Comparison of ENCODE assay signal across 14 mouse cellular contexts in the genomic region with DNA sequence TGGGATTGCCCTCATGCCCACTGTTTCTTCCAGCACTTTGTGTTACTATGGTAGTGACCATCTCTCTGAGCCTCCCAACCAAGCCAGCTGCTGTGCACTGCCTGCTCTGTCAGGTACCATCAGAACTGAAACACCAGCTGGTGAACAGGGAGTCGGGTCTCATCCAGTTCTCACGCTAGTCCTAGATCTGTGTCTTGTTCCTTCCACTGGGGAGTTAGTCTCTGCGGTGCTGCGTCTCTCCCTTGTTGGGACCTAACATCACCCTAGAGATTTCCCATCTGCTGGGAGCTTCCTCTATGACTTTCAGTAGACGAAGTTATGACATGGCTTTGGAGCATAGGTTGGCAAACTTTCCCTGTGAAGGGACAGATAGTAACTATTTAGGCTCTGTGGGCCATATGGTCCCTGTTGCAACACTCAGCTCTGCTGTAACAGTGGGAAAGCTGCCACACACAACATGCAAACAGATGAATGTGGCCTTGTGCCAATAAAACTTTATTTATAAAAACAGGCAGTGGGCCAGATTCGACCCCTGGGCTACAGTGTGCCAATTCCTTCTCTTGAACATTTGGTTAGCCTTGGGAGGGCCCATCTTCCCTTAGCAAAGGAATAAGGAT.
DNase-seq lines count a peak whose midpoint lies in the region; ATAC-seq lines count a peak whose summit lies in the region.
"Had no signal": no experiment of that assay in that cellular context is flagged by ENCODE, and none has a peak within 500 bp of the region (broad histone marks: within the 10 kb centered on the region; RNA-seq: fewer than 3 reads in every experiment).

No protein-coding gene starts in this region.

- H3K36me3 ChIP-seq in forebrain, embryonic 10.5 days (replicated peaks), result no peaks in the 10 kb centered on the region
- H3K36me3 ChIP-seq in forebrain, embryonic 12.5 days (replicated peaks), result no peaks in the 10 kb centered on the region
- H3K36me3 ChIP-seq in limb, embryonic 11.5 days (ENCODE audit: control insufficient read depth, insufficient read depth, low read length), result no peaks in the 10 kb centered on the region
- no peaks in the 10 kb centered on the region for H3K36me3 ChIP-seq in limb, embryonic 10.5 days
- H3K36me3 ChIP-seq: limb, embryonic 13.5 days had no signal

- H3K4me3 ChIP-seq in forebrain, embryonic 10.5 days, result no peak overlapping the region
- H3K4me3 ChIP-seq in forebrain, embryonic 12.5 days (replicated peaks), result no peak overlapping the region
- no peak overlapping the region for H3K4me3 ChIP-seq in limb, embryonic 11.5 days (ENCODE audit: low read depth, low read length)
- H3K4me3 ChIP-seq in limb, embryonic 10.5 days, result no peak overlapping the region
- H3K4me3 ChIP-seq: limb, embryonic 13.5 days had no signal

- no peaks in the 10 kb centered on the region for H3K27me3 ChIP-seq in forebrain, embryonic 10.5 days (ENCODE audit: poor library complexity, severe bottlenecking)
- H3K27me3 ChIP-seq in forebrain, embryonic 12.5 days, result peaks cover 16% of the 10 kb centered on the region; the same call in 1 of the 2 replicates
- H3K27me3 ChIP-seq in limb, embryonic 11.5 days (ENCODE audit: control insufficient read depth, insufficient read depth, low read length), result no peaks in the 10 kb centered on the region
- H3K27me3 ChIP-seq in limb, embryonic 10.5 days (ENCODE audit: low read depth, poor library complexity, severe bottlenecking), result no peaks in the 10 kb centered on the region
- H3K27me3 ChIP-seq: limb, embryonic 13.5 days had no signal

- no peak overlapping the region for H3K9ac ChIP-seq in forebrain, embryonic 12.5 days
- H3K9ac ChIP-seq in limb, embryonic 11.5 days (ENCODE audit: low read length), result no peak overlapping the region
- H3K9ac ChIP-seq: limb, embryonic 13.5 days had no signal

- H3K4me2 ChIP-seq in forebrain, embryonic 12.5 days, result no peak overlapping the region
- H3K4me2 ChIP-seq in limb, embryonic 11.5 days (ENCODE audit: low read depth, severe bottlenecking), result no peak overlapping the region
- H3K4me2 ChIP-seq: limb, embryonic 13.5 days had no signal

- 90% methylated on average over 6 of the region's 6 CpGs for WGBS in forebrain, embryonic 10.5 days
- WGBS in forebrain, embryonic 12.5 days, result 92% methylated on average over 6 of the region's 6 CpGs
- WGBS in limb, embryonic 11.5 days, result 88% methylated on average over 6 of the region's 6 CpGs
- 90% methylated on average over 6 of the region's 6 CpGs for WGBS in limb, embryonic 10.5 days

- ATAC-seq in forebrain, embryonic 12.5 days (ENCODE audit: low FRiP score), result no peak
- no peak for ATAC-seq in limb, embryonic 11.5 days (ENCODE audit: insufficient number of reproducible peaks, low FRiP score, low TSS enrichment, low read depth)

- DNase-seq in forebrain, embryonic 10.5 days (ENCODE audit: extremely low spot score, low spot score), result peak; percentile 6
- DNase-seq in limb, embryonic 11.5 days (ENCODE audit: low spot score), result peak; percentile 15
- no peak for DNase-seq in limb, embryonic 10.5 days (ENCODE audit: low spot score)
- peak; percentile 67 for DNase-seq in fat pad, adult 2 months (ENCODE audit: extremely low read depth, low read depth, low spot score)
- peak; percentile 35 to 48 for DNase-seq in layer of hippocampus, postnatal 14 days (ENCODE audit: low spot score in 2 of 2)
- no peak for DNase-seq in thymus, postnatal 0 days (ENCODE audit: low spot score)
- DNase-seq in embryo, embryonic 11 days, result no peak
- DNase-seq: adrenal gland, postnatal 25 days; cerebellum, adult 11 months; gastrocnemius, postnatal 25 days; kidney, adult 18-20 months; right cerebral cortex, postnatal 25 days had no signal

- H3K9me3 ChIP-seq in forebrain, embryonic 10.5 days, result no peaks in the 10 kb centered on the region
- no peaks in the 10 kb centered on the region for H3K9me3 ChIP-seq in forebrain, embryonic 12.5 days
- no peaks in the 10 kb centered on the region for H3K9me3 ChIP-seq in limb, embryonic 11.5 days (ENCODE audit: control insufficient read depth, low read length)
- H3K9me3 ChIP-seq in limb, embryonic 10.5 days (replicated peaks), result no peaks in the 10 kb centered on the region
- H3K9me3 ChIP-seq: limb, embryonic 13.5 days had no signal

- peaks cover 7% of the 10 kb centered on the region for H3K4me1 ChIP-seq in forebrain, embryonic 10.5 days
- no peaks in the 10 kb centered on the region for H3K4me1 ChIP-seq in forebrain, embryonic 12.5 days
- no peaks in the 10 kb centered on the region for H3K4me1 ChIP-seq in limb, embryonic 11.5 days (ENCODE audit: control insufficient read depth, insufficient read depth, low read length)
- H3K4me1 ChIP-seq in limb, embryonic 10.5 days, result no peaks in the 10 kb centered on the region

- no peak overlapping the region for H3K27ac ChIP-seq in forebrain, embryonic 10.5 days
- H3K27ac ChIP-seq in forebrain, embryonic 12.5 days, result no peak overlapping the region
- H3K27ac ChIP-seq in limb, embryonic 11.5 days (replicated peaks; ENCODE audit: low read depth, low read length), result no peak overlapping the region
- no peak overlapping the region for H3K27ac ChIP-seq in limb, embryonic 10.5 days
- H3K27ac ChIP-seq: limb, embryonic 13.5 days had no signal

Comparison
In these comparisons a context has a peak if more than half of its experiments do, and no peak if none do; other contexts are left out.
1. DNase-seq: peak in forebrain, embryonic 10.5 days (single experiment), limb, embryonic 11.5 days (single experiment), fat pad, adult 2 months (single experiment) and layer of hippocampus, postnatal 14 days (2 of 2); none in limb, embryonic 10.5 days (single experiment), thymus, postnatal 0 days (single experiment) and embryo, embryonic 11 days (single experiment).